Mouse (Mus musculus): ENCODE data around the gene Wdr74.

GRCm38 (mm10) chr19:8715868-8716766 is 19.5 kb upstream of the Wdr74 start:
- TF ChIP-seq CTCF (IDR thresholded peaks at IDR 0.05) (no peak), EP300 (IDR thresholded peaks at IDR 0.05) (no peak)

All from lung, postnatal 0 days (tissue).